Mouse (Mus musculus): Measurements from ENCODE around the gene Eef1e1.

- TF ChIP-seq CTCF (IDR thresholded peaks at IDR 0.05; ENCODE audit: low read depth, low read length): no peak
- no peak for TF ChIP-seq POLR2A (IDR thresholded peaks at IDR 0.05; ENCODE audit: insufficient read depth, low read length)
Measured at GRCm38 (mm10) chr13:38623296-38623695, 35.6 kb downstream of the Eef1e1 start.
